8 mouse cellular contexts compared by ENCODE assay signal in the genomic region with DNA sequence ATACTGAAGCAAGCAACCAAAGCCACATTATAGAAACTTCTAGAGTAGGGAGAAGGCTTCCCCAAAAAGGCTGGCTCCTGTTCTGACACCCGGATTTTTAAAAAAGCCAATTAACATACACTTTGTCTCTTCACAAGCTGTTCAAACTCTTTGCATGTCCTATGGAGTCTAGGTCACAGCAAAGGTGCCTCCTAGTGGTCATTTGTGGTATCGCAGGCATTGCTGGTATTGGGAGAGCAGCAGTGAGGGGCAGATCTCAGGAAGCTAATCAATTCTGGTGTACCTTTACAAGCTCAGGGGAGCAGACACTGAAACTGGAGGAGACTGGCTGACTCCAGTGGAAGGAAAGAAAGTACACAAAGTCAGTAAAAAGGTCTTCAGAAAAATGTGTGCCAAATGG. TPM values are rescaled to one million over a fixed set of nuclear protein-coding genes. Genes with fewer than 3 reads are reported as not detected.
DNase-seq lines count a peak whose midpoint lies in the region; ATAC-seq and TF ChIP-seq lines count a peak whose summit lies in the region.

No protein-coding gene starts in this region.

- no peak overlapping the region for H3K9ac ChIP-seq in liver, embryonic 16.5 days (ENCODE audit: low read depth, low read length)
- H3K9ac ChIP-seq in neural tube, embryonic 13.5 days: no peak overlapping the region

- H3K4me1 ChIP-seq in E14TG2a.4 (replicated peaks; ENCODE audit: low read depth, low read length): peaks cover 16% of the 10 kb centered on the region
- no peaks in the 10 kb centered on the region for H3K4me1 ChIP-seq in forebrain, embryonic 10.5 days
- H3K4me1 ChIP-seq in liver, embryonic 16.5 days (ENCODE audit: control insufficient read depth, low read depth, low read length): no peaks in the 10 kb centered on the region
- H3K4me1 ChIP-seq in neural tube, embryonic 13.5 days (replicated peaks): no peaks in the 10 kb centered on the region

- H3K27ac ChIP-seq in forebrain, embryonic 10.5 days: no peak overlapping the region
- no peak overlapping the region for H3K27ac ChIP-seq in liver, embryonic 16.5 days (ENCODE audit: low read length)
- no peak overlapping the region for H3K27ac ChIP-seq in neural tube, embryonic 13.5 days (replicated peaks)

- H3K4me3 ChIP-seq in E14TG2a.4 (replicated peaks; ENCODE audit: low read length): no peak overlapping the region
- no peak overlapping the region for H3K4me3 ChIP-seq in forebrain, embryonic 10.5 days
- H3K4me3 ChIP-seq in liver, embryonic 16.5 days (ENCODE audit: low read depth, low read length): no peak overlapping the region
- no peak overlapping the region for H3K4me3 ChIP-seq in neural tube, embryonic 13.5 days

- peak; percentile 60 for DNase-seq in brain, embryonic 18.5 days (ENCODE audit: low read depth, low spot score)
- DNase-seq in forebrain, embryonic 10.5 days (ENCODE audit: extremely low spot score, low spot score): peak; percentile 79
- peak; percentile 86 to 94 for DNase-seq in heart, postnatal 10 days
- peak; percentile 75 to 94 for DNase-seq in kidney, postnatal 25 days
- DNase-seq in telencephalon, adult 2 months (ENCODE audit: low read depth, low spot score): peak; percentile 45

- no peaks in the 10 kb centered on the region for H3K27me3 ChIP-seq in E14TG2a.4 (ENCODE audit: insufficient read depth, low read length)
- H3K27me3 ChIP-seq in forebrain, embryonic 10.5 days (ENCODE audit: poor library complexity, severe bottlenecking): no peaks in the 10 kb centered on the region
- H3K27me3 ChIP-seq in liver, embryonic 16.5 days (ENCODE audit: control insufficient read depth, insufficient read depth, low read depth, low read length): no peaks in the 10 kb centered on the region
- H3K27me3 ChIP-seq in neural tube, embryonic 13.5 days: no peaks in the 10 kb centered on the region

- intact Hi-C loops in heart, postnatal 10 days (cut with DNase I): loop anchor here (1.0 to 10.0 kb wide), 3 partner anchors 46 to 528 kb away; no protein-coding TSS in a partner anchor

- ATAC-seq in liver, embryonic 16.5 days (ENCODE audit: low read depth): 0 out of 2 replicates have a peak, but pooled peaks have one; percentile 30
- ATAC-seq in neural tube, embryonic 13.5 days (ENCODE audit: low read depth): peak; percentile 84

- H3K4me2 ChIP-seq in liver, embryonic 16.5 days (ENCODE audit: low read depth, low read length): no peak overlapping the region
- no peak overlapping the region for H3K4me2 ChIP-seq in neural tube, embryonic 13.5 days

- WGBS in forebrain, embryonic 10.5 days: 14% methylated on average over 2 of the region's 2 CpGs
- WGBS in liver, embryonic 16.5 days (ENCODE audit: insufficient replicate concordance): 4% methylated on average over 2 of the region's 2 CpGs
- WGBS in neural tube, embryonic 13.5 days: 8% methylated on average over 2 of the region's 2 CpGs

- peaks cover 91% of the 10 kb centered on the region for H3K36me3 ChIP-seq in E14TG2a.4 (ENCODE audit: insufficient read depth, low read length)
- peaks cover 94% of the 10 kb centered on the region for H3K36me3 ChIP-seq in forebrain, embryonic 10.5 days (replicated peaks)
- H3K36me3 ChIP-seq in liver, embryonic 16.5 days (ENCODE audit: control insufficient read depth, insufficient read depth): peaks cover 6% of the 10 kb centered on the region
- peaks cover 87% of the 10 kb centered on the region for H3K36me3 ChIP-seq in neural tube, embryonic 13.5 days

- peak; percentile 99 for TF ChIP-seq CTCF in E14TG2a.4 (conservative IDR thresholded peaks at IDR 0.05; ENCODE audit: low read length)

- no peaks in the 10 kb centered on the region for H3K9me3 ChIP-seq in E14TG2a.4 (ENCODE audit: low read length)
- H3K9me3 ChIP-seq in forebrain, embryonic 10.5 days: no peaks in the 10 kb centered on the region
- no peaks in the 10 kb centered on the region for H3K9me3 ChIP-seq in liver, embryonic 16.5 days (replicated peaks; ENCODE audit: control insufficient read depth, low read length)
- no peaks in the 10 kb centered on the region for H3K9me3 ChIP-seq in neural tube, embryonic 13.5 days

RNA-seq across cellular contexts. Expression of a gene that starts 6.2 kb away (rescaled TPM):
- not detected in 2 replicates for polyA plus RNA-seq in forebrain, embryonic 10.5 days (2016; fragmentation: Nextera tagmentation; extraction: Ambion mirVana)
- total RNA-seq in heart, postnatal 10 days (2021): 1 to 10 TPM in 1 of 2 experiments, not detected in 1; 1.0 TPM
- not detected in 2 replicates for polyA plus RNA-seq in liver, embryonic 16.5 days (2015; fragmentation: Nextera tagmentation; extraction: Ambion mirVana)
- not detected in 2 replicates for polyA plus RNA-seq in neural tube, embryonic 13.5 days (2015; fragmentation: Nextera tagmentation; extraction: Ambion mirVana)

RNA-seq across cellular contexts. Expression of a gene that starts 8.3 kb away (rescaled TPM):
- 48.8 and 49.5 TPM in 2 replicates for polyA plus RNA-seq in forebrain, embryonic 10.5 days (2016; fragmentation: Nextera tagmentation; extraction: Ambion mirVana)
- total RNA-seq in heart, postnatal 10 days (2021): 10 to 100 TPM; 70.0 to 78.2 TPM
- polyA plus RNA-seq in liver, embryonic 16.5 days (2015; fragmentation: Nextera tagmentation; extraction: Ambion mirVana): 26.0 and 28.0 TPM in 2 replicates
- 43.4 and 43.8 TPM in 2 replicates for polyA plus RNA-seq in neural tube, embryonic 13.5 days (2015; fragmentation: Nextera tagmentation; extraction: Ambion mirVana)

RNA-seq across cellular contexts. Expression of a gene that starts 45.3 kb away (rescaled TPM):
- 1.5 and 1.6 TPM in 2 replicates for polyA plus RNA-seq in forebrain, embryonic 10.5 days (2016; fragmentation: Nextera tagmentation; extraction: Ambion mirVana)
- total RNA-seq in heart, postnatal 10 days (2021): 10 to 100 TPM; 25.3 to 29.4 TPM
- polyA plus RNA-seq in liver, embryonic 16.5 days (2015; fragmentation: Nextera tagmentation; extraction: Ambion mirVana): 1.2 and 1.7 TPM in 2 replicates
- polyA plus RNA-seq in neural tube, embryonic 13.5 days (2015; fragmentation: Nextera tagmentation; extraction: Ambion mirVana): 10.7 and 11.0 TPM in 2 replicates
